Mouse (Mus musculus): ENCODE measurements at regions not wholly inside any gene's neighbourhood (a gene's known extent, or its start where the extent isn't known, plus 50 kb on each side); places are given as distances from the start of the nearest gene placed in this dataset.
"Not testable (repeated sequence)": the region's sequence is repeated elsewhere in the genome, so short reads cannot be mapped to it uniquely, and the experiment has no call there.

DNA sequence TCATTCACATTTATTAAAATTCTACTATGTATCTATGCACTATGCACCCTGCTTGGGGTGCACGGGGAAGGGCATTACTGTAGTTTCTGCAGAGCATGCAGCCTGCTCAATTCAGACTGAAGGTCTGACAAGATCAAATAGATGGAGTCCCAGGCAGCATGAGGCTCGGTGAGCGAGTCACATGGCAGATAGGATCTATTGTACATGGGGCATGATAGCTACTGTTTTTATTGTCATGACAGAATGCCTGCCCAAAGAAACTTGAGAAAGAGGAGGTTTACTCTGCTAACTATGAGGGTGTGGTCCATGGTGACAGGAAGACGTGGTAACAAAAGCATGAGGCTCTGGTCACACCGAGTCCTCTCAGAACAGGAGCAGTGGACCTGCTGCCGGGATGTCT is 203.1 kb upstream of the Sesn3 start:
- 76% methylated on average over 6 of the region's 6 CpGs for WGBS
- no peaks in the 10 kb centered on the region for H3K9me3 ChIP-seq (ENCODE audit: control insufficient read depth, low read length)
- no peak overlapping the region for H3K4me3 ChIP-seq (ENCODE audit: low read depth, low read length)
- no peak overlapping the region for H3K4me2 ChIP-seq (replicated peaks; ENCODE audit: low read depth, low read length)
- no peak overlapping the region for H3K27ac ChIP-seq (ENCODE audit: low read depth, low read length)
- no peak for ATAC-seq (ENCODE audit: low FRiP score)
- H3K9ac ChIP-seq (ENCODE audit: low read depth, low read length) = no peak overlapping the region
- no peak for DNase-seq (ENCODE audit: low spot score)
- no peaks in the 10 kb centered on the region for H3K36me3 ChIP-seq (ENCODE audit: control insufficient read depth, insufficient read depth, low read length)
- no peaks in the 10 kb centered on the region for H3K4me1 ChIP-seq (replicated peaks; ENCODE audit: control insufficient read depth, insufficient read depth, low read length)
- H3K27me3 ChIP-seq (ENCODE audit: control insufficient read depth, insufficient read depth, low read length) = no peaks in the 10 kb centered on the region

DNA sequence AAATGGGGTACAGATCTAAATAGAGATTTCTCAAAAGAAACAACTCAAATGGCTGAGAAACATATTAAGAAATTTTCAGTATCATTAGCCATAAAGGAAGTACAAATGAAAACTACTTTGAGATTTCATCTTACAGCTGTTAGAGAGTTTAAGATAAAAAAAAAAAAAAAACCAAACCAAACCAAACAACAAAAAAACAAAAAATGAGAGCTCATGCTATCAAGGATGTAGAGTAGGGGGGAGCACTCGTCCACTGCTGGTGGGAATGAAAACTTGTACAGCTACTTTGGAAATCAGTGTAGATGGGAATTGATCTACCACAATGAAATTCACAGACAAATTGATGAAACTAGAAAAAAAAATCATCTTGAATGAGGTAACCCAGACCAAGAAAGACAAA is 201.9 kb upstream of the Sesn3 start:
- Histone ChIP-seq H3K9me3 (ENCODE audit: control insufficient read depth, low read length) (no peaks in the 10 kb centered on the region), H3K4me2 (replicated peaks; ENCODE audit: low read depth, low read length) (no peak overlapping the region), H3K4me1 (replicated peaks; ENCODE audit: control insufficient read depth, insufficient read depth, low read length) (no peaks in the 10 kb centered on the region), H3K27me3 (ENCODE audit: control insufficient read depth, insufficient read depth, low read length) (no peaks in the 10 kb centered on the region), H3K4me3 (ENCODE audit: low read depth, low read length) (no peak overlapping the region), H3K27ac (ENCODE audit: low read depth, low read length) (no peak overlapping the region), H3K36me3 (ENCODE audit: control insufficient read depth, insufficient read depth, low read length) (no peaks in the 10 kb centered on the region), H3K9ac (ENCODE audit: low read depth, low read length) (no peak overlapping the region)
- DNase-seq (ENCODE audit: low spot score) (no peak), ATAC-seq (ENCODE audit: low FRiP score) (no peak)
- WGBS = 74% methylated on average over 1 of the region's 1 CpGs

DNA sequence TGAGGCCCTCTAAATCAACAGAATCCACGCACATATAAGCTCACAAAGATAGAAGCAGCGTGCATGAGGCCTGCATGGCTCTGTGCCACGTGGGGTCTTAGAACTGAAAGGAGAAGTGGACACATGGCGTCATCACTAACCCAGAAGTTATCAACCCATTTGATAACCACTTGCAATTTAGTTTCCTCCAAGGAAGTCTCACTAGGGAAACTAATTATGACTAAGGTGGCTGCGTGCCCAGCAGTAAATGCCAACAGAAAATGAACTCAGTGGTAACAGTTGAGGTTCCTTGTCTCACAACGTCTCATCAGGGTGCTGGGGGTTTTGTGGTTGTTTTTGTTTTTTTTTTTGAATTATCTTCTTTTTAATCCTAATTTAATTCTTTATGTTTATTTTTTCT is 200.6 kb upstream of the Sesn3 start:
- H3K9me3 ChIP-seq (ENCODE audit: control insufficient read depth, low read length) = no peaks in the 10 kb centered on the region
- ATAC-seq (ENCODE audit: low FRiP score) (no peak), DNase-seq (ENCODE audit: low spot score) (no peak)
- 91% methylated on average over 6 of the region's 6 CpGs for WGBS
- no peak overlapping the region for H3K9ac ChIP-seq (ENCODE audit: low read depth, low read length)
- no peaks in the 10 kb centered on the region for H3K36me3 ChIP-seq (ENCODE audit: control insufficient read depth, insufficient read depth, low read length)
- H3K4me1 ChIP-seq (replicated peaks; ENCODE audit: control insufficient read depth, insufficient read depth, low read length) = no peaks in the 10 kb centered on the region
- no peak overlapping the region for H3K4me3 ChIP-seq (ENCODE audit: low read depth, low read length)
- no peak overlapping the region for H3K4me2 ChIP-seq (replicated peaks; ENCODE audit: low read depth, low read length)
- H3K27ac ChIP-seq (ENCODE audit: low read depth, low read length) = no peak overlapping the region
- no peaks in the 10 kb centered on the region for H3K27me3 ChIP-seq (ENCODE audit: control insufficient read depth, insufficient read depth, low read length)

DNA sequence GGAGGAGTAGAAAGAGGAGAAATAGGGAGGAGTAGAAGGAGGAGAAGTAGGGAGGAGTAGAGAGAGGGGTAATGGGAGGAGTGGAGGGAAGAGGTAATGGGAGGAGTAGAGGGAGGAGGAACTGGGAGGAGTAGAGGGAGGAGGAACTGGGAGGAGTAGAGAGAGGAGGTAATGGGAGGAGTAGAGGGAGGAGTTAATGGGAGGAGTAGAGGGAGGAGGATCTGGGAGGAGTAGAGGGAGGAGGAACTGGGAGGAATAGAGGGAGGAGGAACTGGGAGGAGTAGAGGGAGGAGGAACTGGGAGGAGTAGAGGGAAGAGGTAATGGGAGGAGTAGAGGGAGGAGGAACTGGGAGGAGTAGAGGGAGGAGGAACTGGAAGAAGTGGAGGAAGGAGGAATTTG is 200.0 kb upstream of the Sesn3 start:
- not testable (repeated sequence) for DNase-seq (ENCODE audit: low spot score); H3K4me1 ChIP-seq (replicated peaks; ENCODE audit: control insufficient read depth, insufficient read depth, low read length); H3K27me3 ChIP-seq (ENCODE audit: control insufficient read depth, insufficient read depth, low read length); H3K36me3 ChIP-seq (ENCODE audit: control insufficient read depth, insufficient read depth, low read length); H3K27ac ChIP-seq (ENCODE audit: low read depth, low read length); ATAC-seq (ENCODE audit: low FRiP score); H3K4me3 ChIP-seq (ENCODE audit: low read depth, low read length); H3K9ac ChIP-seq (ENCODE audit: low read depth, low read length); H3K9me3 ChIP-seq (ENCODE audit: control insufficient read depth, low read length); H3K4me2 ChIP-seq (replicated peaks; ENCODE audit: low read depth, low read length)

DNA sequence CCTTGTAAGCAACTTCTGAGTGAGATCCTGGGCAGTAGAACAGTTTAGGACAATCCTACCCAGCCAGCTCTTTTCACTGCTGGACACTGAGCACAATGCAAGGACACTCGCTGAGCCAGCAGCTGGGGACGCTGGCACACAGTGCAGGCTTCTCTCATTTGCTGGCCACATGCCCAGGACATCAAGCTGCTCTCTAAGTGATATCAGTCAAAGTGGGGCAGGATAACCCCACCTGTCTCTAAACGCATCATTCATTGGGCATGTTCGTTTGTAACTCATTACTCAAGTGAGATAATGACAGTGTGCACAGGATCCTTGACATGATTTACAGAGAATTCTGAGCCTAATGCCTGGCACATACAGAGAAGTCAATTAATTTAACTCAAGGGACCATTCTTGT is 199.4 kb upstream of the Sesn3 start:
- 74% methylated on average over 4 of the region's 4 CpGs for WGBS
- Histone ChIP-seq H3K4me2 (replicated peaks; ENCODE audit: low read depth, low read length) (no peak overlapping the region), H3K4me1 (replicated peaks; ENCODE audit: control insufficient read depth, insufficient read depth, low read length) (no peaks in the 10 kb centered on the region), H3K27ac (ENCODE audit: low read depth, low read length) (no peak overlapping the region), H3K36me3 (ENCODE audit: control insufficient read depth, insufficient read depth, low read length) (no peaks in the 10 kb centered on the region), H3K9me3 (ENCODE audit: control insufficient read depth, low read length) (no peaks in the 10 kb centered on the region), H3K9ac (ENCODE audit: low read depth, low read length) (no peak overlapping the region), H3K4me3 (ENCODE audit: low read depth, low read length) (no peak overlapping the region), H3K27me3 (ENCODE audit: control insufficient read depth, insufficient read depth, low read length) (no peaks in the 10 kb centered on the region)
- ATAC-seq (ENCODE audit: low FRiP score) (no peak), DNase-seq (ENCODE audit: low spot score) (no peak)

DNA sequence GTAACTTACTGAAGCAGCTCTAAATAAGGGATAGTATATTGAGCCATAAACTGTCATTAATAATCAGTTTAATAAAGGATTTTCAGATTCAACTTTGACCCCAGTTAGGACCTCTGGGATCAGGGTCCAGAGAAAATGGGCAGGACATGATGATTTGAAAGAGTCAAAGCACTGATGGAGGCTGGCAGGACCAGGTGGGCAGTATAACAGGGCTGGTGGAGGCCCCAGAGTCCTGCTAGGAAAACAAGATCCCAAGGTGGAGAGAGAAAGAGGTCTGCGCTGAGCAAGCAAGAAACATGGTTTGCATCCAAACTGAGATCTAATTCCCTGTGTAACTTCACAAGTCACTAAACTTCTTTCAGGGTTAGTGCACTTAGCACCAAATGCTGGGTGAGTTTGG is 199.0 kb upstream of the Sesn3 start:
- 96% methylated on average over 1 of the region's 1 CpGs for WGBS
- Histone ChIP-seq H3K9me3 (ENCODE audit: control insufficient read depth, low read length) (no peaks in the 10 kb centered on the region), H3K27ac (ENCODE audit: low read depth, low read length) (no peak overlapping the region), H3K27me3 (ENCODE audit: control insufficient read depth, insufficient read depth, low read length) (no peaks in the 10 kb centered on the region), H3K4me1 (replicated peaks; ENCODE audit: control insufficient read depth, insufficient read depth, low read length) (no peaks in the 10 kb centered on the region), H3K4me2 (replicated peaks; ENCODE audit: low read depth, low read length) (no peak overlapping the region), H3K9ac (ENCODE audit: low read depth, low read length) (no peak overlapping the region), H3K4me3 (ENCODE audit: low read depth, low read length) (no peak overlapping the region), H3K36me3 (ENCODE audit: control insufficient read depth, insufficient read depth, low read length) (no peaks in the 10 kb centered on the region)
- ATAC-seq (ENCODE audit: low FRiP score) (no peak), DNase-seq (ENCODE audit: low spot score) (no peak)

DNA sequence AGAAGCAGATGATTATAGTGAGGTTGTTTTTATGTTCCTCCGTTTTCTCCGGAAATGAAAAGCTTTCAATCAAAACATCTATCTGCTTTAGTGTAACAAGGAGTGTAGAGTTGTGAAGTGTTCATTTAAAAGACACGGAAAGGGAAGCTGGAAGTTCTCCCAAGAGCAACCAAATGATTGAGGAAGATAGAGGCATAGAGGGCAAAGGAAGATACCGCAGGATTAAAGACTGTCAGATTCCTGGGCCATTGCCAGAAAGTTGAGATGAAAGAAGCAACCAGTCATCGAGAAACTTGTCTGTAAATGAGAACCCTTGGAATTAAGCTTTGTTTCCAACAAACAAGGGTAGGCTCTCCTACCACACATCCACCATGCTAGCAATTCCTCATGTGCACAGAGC is 198.1 kb upstream of the Sesn3 start:
- Histone ChIP-seq H3K4me2 (replicated peaks; ENCODE audit: low read depth, low read length) (no peak overlapping the region), H3K9ac (ENCODE audit: low read depth, low read length) (no peak overlapping the region), H3K36me3 (ENCODE audit: control insufficient read depth, insufficient read depth, low read length) (no peaks in the 10 kb centered on the region), H3K4me3 (ENCODE audit: low read depth, low read length) (no peak overlapping the region), H3K9me3 (ENCODE audit: control insufficient read depth, low read length) (no peaks in the 10 kb centered on the region), H3K27me3 (ENCODE audit: control insufficient read depth, insufficient read depth, low read length) (no peaks in the 10 kb centered on the region), H3K27ac (ENCODE audit: low read depth, low read length) (no peak overlapping the region), H3K4me1 (replicated peaks; ENCODE audit: control insufficient read depth, insufficient read depth, low read length) (no peaks in the 10 kb centered on the region)
- 85% methylated on average over 5 of the region's 5 CpGs for WGBS
- ATAC-seq (ENCODE audit: low FRiP score) (no peak), DNase-seq (ENCODE audit: low spot score) (no peak)

DNA sequence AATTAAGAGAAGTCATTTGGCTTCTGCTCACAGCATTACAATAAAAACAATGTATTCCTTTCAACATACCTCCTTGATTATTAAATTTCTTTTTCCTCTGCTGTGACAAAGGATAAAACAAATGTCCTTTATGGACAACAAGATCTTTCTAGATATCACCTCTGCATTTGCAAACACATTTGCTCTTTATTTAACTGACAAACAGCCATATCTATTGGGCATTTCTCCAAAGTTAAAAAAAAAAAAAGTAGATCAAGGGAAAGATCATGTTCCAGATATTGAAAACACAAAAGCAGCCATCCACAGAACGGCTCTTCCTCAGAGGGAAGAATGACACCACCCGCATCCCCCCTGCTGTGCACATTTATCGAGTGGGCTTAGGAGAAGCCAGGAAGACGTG is 193.7 kb upstream of the Sesn3 start:
- DNase-seq (ENCODE audit: low spot score) (peak; percentile 17), ATAC-seq (ENCODE audit: low FRiP score) (no peak)
- Histone ChIP-seq H3K27me3 (ENCODE audit: control insufficient read depth, insufficient read depth, low read length) (no peaks in the 10 kb centered on the region), H3K4me2 (replicated peaks; ENCODE audit: low read depth, low read length) (no peak overlapping the region), H3K9me3 (ENCODE audit: control insufficient read depth, low read length) (no peaks in the 10 kb centered on the region), H3K4me1 (replicated peaks; ENCODE audit: control insufficient read depth, insufficient read depth, low read length) (no peaks in the 10 kb centered on the region), H3K36me3 (ENCODE audit: control insufficient read depth, insufficient read depth, low read length) (no peaks in the 10 kb centered on the region), H3K9ac (ENCODE audit: low read depth, low read length) (no peak overlapping the region), H3K4me3 (ENCODE audit: low read depth, low read length) (no peak overlapping the region), H3K27ac (ENCODE audit: low read depth, low read length) (no peak overlapping the region)
- WGBS = 35% methylated on average over 4 of the region's 4 CpGs

DNA sequence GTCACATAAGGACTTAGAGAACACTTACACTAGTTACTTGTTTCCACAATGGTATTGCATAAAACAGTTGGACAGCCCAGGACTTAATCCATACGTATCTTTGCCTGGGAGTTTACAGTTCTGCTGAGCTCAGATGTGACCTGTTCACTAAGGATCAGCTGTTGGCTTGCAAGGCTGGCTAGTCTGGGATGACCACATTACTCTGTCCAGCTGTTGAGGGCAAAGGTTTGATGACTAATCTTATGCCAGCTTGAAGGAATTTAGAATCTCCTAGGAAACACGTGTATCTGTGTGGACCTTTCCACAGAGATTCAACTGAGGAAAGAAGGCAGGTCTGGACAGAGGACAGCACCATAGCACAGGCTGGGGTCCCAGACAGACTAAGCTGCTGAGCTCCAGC is 188.7 kb upstream of the Sesn3 start:
- DNase-seq (ENCODE audit: low spot score) = no peak
- H3K27me3 ChIP-seq (ENCODE audit: control insufficient read depth, insufficient read depth, low read length) = no peaks in the 10 kb centered on the region
- H3K36me3 ChIP-seq (ENCODE audit: control insufficient read depth, insufficient read depth, low read length) = no peaks in the 10 kb centered on the region
- ATAC-seq (ENCODE audit: low FRiP score) = no peak
- no peak overlapping the region for H3K4me3 ChIP-seq (ENCODE audit: low read depth, low read length)
- no peaks in the 10 kb centered on the region for H3K9me3 ChIP-seq (ENCODE audit: control insufficient read depth, low read length)
- H3K9ac ChIP-seq (ENCODE audit: low read depth, low read length) = no peak overlapping the region
- no peak overlapping the region for H3K27ac ChIP-seq (ENCODE audit: low read depth, low read length)
- H3K4me1 ChIP-seq (replicated peaks; ENCODE audit: control insufficient read depth, insufficient read depth, low read length) = no peaks in the 10 kb centered on the region
- H3K4me2 ChIP-seq (replicated peaks; ENCODE audit: low read depth, low read length) = no peak overlapping the region
- 61% methylated on average over 2 of the region's 2 CpGs for WGBS
